28 mouse cellular contexts compared by ENCODE assay signal in genomic region chr2:52367248-52367647, GRCm38 (mm10). TPM values are rescaled to one million over a fixed set of nuclear protein-coding genes. Genes with fewer than 3 reads are reported as not detected.
A peak's percentile ranks its signal among the peaks of the same experiment; 100 is the strongest.
DNase-seq lines count a peak whose midpoint lies in the region; ATAC-seq lines count a peak whose summit lies in the region.
"Had no signal": no experiment of that assay in that cellular context is flagged by ENCODE, and none has a peak within 500 bp of the region (broad histone marks: within the 10 kb centered on the region; RNA-seq: fewer than 3 reads in every experiment).

No protein-coding gene starts in this region.

- H3K4me3 ChIP-seq in heart, embryonic 10.5 days: peak overlapping the region; percentile 38
- H3K4me3 ChIP-seq in heart, embryonic 16.5 days (ENCODE audit: low read length): peak overlapping the region; percentile 21; the same call in 1 of the 2 replicates
- H3K4me3 ChIP-seq: embryonic facial prominence, embryonic 13.5 days; erythroblast, embryonic 14.5 days; forebrain, embryonic 12.5 days; limb, embryonic 15.5 days; midbrain, embryonic 12.5 days had no signal

- H3K9me3 ChIP-seq in heart, embryonic 10.5 days: no peaks in the 10 kb centered on the region
- no peaks in the 10 kb centered on the region for H3K9me3 ChIP-seq in heart, embryonic 16.5 days (replicated peaks; ENCODE audit: control insufficient read depth, low read length)
- H3K9me3 ChIP-seq: embryonic facial prominence, embryonic 13.5 days; forebrain, embryonic 12.5 days; G1E; limb, embryonic 15.5 days; midbrain, embryonic 12.5 days had no signal

- WGBS in heart, embryonic 10.5 days: 34% methylated on average over 13 of the region's 13 CpGs
- 32% methylated on average over 13 of the region's 13 CpGs for WGBS in heart, embryonic 16.5 days

- DNase-seq in heart, embryonic 10.5 days (ENCODE audit: low spot score): no peak
- no peak for DNase-seq in heart, postnatal 36 days
- DNase-seq in heart, postnatal 10 days: no peak
- peak; percentile 16 to 35 for DNase-seq in left cerebral cortex, postnatal 14 days (ENCODE audit: low spot score in 2 of 2)
- no peak for DNase-seq in left cerebral cortex, adult 8-10 months (ENCODE audit: low spot score in 2 of 2)
- peak; percentile 57 for DNase-seq in brain, adult 2 months (ENCODE audit: low read depth, low spot score)
- DNase-seq in c-Kit-positive CD71-positive TER-119-positive erythroid progenitor cells, embryonic 14.5 days (ENCODE audit: low spot score): no peak
- DNase-seq: adrenal gland, adult 2 months; B cell, adult 2 months; cerebellum, adult 8-10 months; cerebellum, postnatal 36 days; embryo, embryonic 11 days; gastrocnemius, postnatal 14 days; heart, adult 18-20 months; kidney, adult 2 months; lung, embryonic 14.5 days; thymus, postnatal 14 days had no signal

- H3K36me3 ChIP-seq in heart, embryonic 10.5 days: no peaks in the 10 kb centered on the region
- H3K36me3 ChIP-seq in heart, embryonic 16.5 days (ENCODE audit: control insufficient read depth, insufficient read depth): no peaks in the 10 kb centered on the region
- H3K36me3 ChIP-seq: embryonic facial prominence, embryonic 13.5 days; forebrain, embryonic 12.5 days; G1E; limb, embryonic 15.5 days; midbrain, embryonic 12.5 days had no signal

- H3K4me1 ChIP-seq in heart, embryonic 10.5 days: peaks cover 19% of the 10 kb centered on the region
- H3K4me1 ChIP-seq in heart, embryonic 16.5 days (ENCODE audit: control insufficient read depth, insufficient read depth, low read length): peaks cover 23% of the 10 kb centered on the region
- H3K4me1 ChIP-seq: embryonic facial prominence, embryonic 13.5 days; forebrain, embryonic 12.5 days had no signal

- peak overlapping the region; percentile 52 for H3K4me2 ChIP-seq in heart, embryonic 16.5 days (ENCODE audit: low read depth, low read length)
- H3K4me2 ChIP-seq: embryonic facial prominence, embryonic 13.5 days; forebrain, embryonic 12.5 days; hindbrain, embryonic 14.5 days; limb, embryonic 15.5 days; lung, embryonic 14.5 days; midbrain, embryonic 12.5 days had no signal

- intact Hi-C loops in heart, postnatal 36 days (cut with DNase I): no loop called here
- intact Hi-C loops in heart, postnatal 10 days (cut with DNase I): no loop called here
- intact Hi-C loops in left cerebral cortex, postnatal 14 days (cut with DNase I): no loop called here

- no peak for ATAC-seq in heart, embryonic 16.5 days (replicated peaks; ENCODE audit: extremely low read depth, insufficient read depth, low FRiP score)

- H3K9ac ChIP-seq in heart, embryonic 16.5 days (ENCODE audit: low read length): 0 out of 2 replicates have a peak overlapping the region, but pooled peaks have one; percentile 14
- H3K9ac ChIP-seq: embryonic facial prominence, embryonic 13.5 days; forebrain, embryonic 12.5 days; hindbrain, embryonic 14.5 days; limb, embryonic 15.5 days; liver, embryonic 14.5 days; lung, embryonic 14.5 days; midbrain, embryonic 12.5 days had no signal

- H3K27me3 ChIP-seq in heart, embryonic 10.5 days (ENCODE audit: insufficient read depth, poor library complexity, severe bottlenecking): no peaks in the 10 kb centered on the region
- H3K27me3 ChIP-seq in heart, embryonic 16.5 days (ENCODE audit: control insufficient read depth, insufficient read depth, low read length): no peaks in the 10 kb centered on the region
- H3K27me3 ChIP-seq: CH12.LX; embryonic facial prominence, embryonic 13.5 days; forebrain, embryonic 12.5 days; limb, embryonic 15.5 days; midbrain, embryonic 12.5 days had no signal

- H3K27ac ChIP-seq in heart, embryonic 10.5 days: peak overlapping the region; percentile 30; the same call in 1 of the 2 replicates
- H3K27ac ChIP-seq in heart, embryonic 16.5 days (ENCODE audit: low read length): peak overlapping the region; percentile 11; the same call in 1 of the 2 replicates
- H3K27ac ChIP-seq: embryonic facial prominence, embryonic 13.5 days; forebrain, embryonic 12.5 days; hindbrain, embryonic 14.5 days; kidney, postnatal 0 days; limb, embryonic 15.5 days; liver, embryonic 14.5 days; midbrain, embryonic 12.5 days had no signal

RNA-seq across cellular contexts. Expression of gene Neb, which starts 11.0 kb away (rescaled TPM):
- 0.75 and 1.7 TPM in 2 replicates for polyA plus RNA-seq in heart, embryonic 10.5 days (2016; fragmentation: Nextera tagmentation; extraction: Ambion mirVana)
- total RNA-seq in heart, postnatal 36 days (2021): 1 to 10 TPM; 5.2 to 6.7 TPM
- 3.5 and 7.8 TPM in 2 replicates for polyA plus RNA-seq in heart, embryonic 16.5 days (2015; fragmentation: Nextera tagmentation; extraction: Ambion mirVana)
- total RNA-seq in heart, postnatal 10 days (2021): 1 to 10 TPM; 2.1 to 5.1 TPM
- total RNA-seq in left cerebral cortex, postnatal 14 days (2021): 1 to 10 TPM; 2.0 to 2.7 TPM
- total RNA-seq in left cerebral cortex, adult 8-10 months (2022): 1 to 10 TPM; 1.2 to 5.0 (median 2.2) TPM
- polyA plus RNA-seq: erythroblast, embryonic 14.5 days had no signal

RNA-seq across cellular contexts. Expression of gene Arl5a, which starts 57.5 kb away (rescaled TPM):
- 62.9 and 72.8 TPM in 2 replicates for polyA plus RNA-seq in heart, embryonic 10.5 days (2016; fragmentation: Nextera tagmentation; extraction: Ambion mirVana)
- 10 to 100 TPM; 33.8 to 35.0 TPM for total RNA-seq in heart, postnatal 36 days (2021)
- 43.2 and 45.7 TPM in 2 replicates for polyA plus RNA-seq in heart, embryonic 16.5 days (2015; fragmentation: Nextera tagmentation; extraction: Ambion mirVana)
- total RNA-seq in heart, postnatal 10 days (2021): 10 to 100 TPM; 45.3 to 48.8 TPM
- 10 to 100 TPM; 67.3 to 67.8 TPM for total RNA-seq in left cerebral cortex, postnatal 14 days (2021)
- total RNA-seq in left cerebral cortex, adult 8-10 months (2022): 10 to 100 TPM; 50.3 to 61.0 (median 54.9) TPM

Comparison
In these comparisons a context has a peak if more than half of its experiments do, and no peak if none do; other contexts are left out.
1. DNase-seq: peak in left cerebral cortex, postnatal 14 days (2 of 2) and brain, adult 2 months (single experiment); none in heart, embryonic 10.5 days (single experiment), heart, postnatal 36 days (0 of 2), heart, postnatal 10 days (0 of 2), left cerebral cortex, adult 8-10 months (0 of 2) and c-Kit-positive CD71-positive TER-119-positive erythroid progenitor cells, embryonic 14.5 days (single experiment).